8 mouse cellular contexts compared by ENCODE assay signal in genomic region chr17:46283140-46283539, GRCm38 (mm10). TPM values are rescaled to one million over a fixed set of nuclear protein-coding genes. Genes with fewer than 3 reads are reported as not detected.
A peak's percentile ranks its signal among the peaks of the same experiment; 100 is the strongest.
DNase-seq lines count a peak whose midpoint lies in the region; ATAC-seq and TF ChIP-seq lines count a peak whose summit lies in the region.

No protein-coding gene starts in this region.

- H3K4me2 ChIP-seq in heart, embryonic 13.5 days = peak overlapping the region; percentile 95
- peak overlapping the region; percentile 99 for H3K4me2 ChIP-seq in liver, embryonic 14.5 days (ENCODE audit: low read depth)

- intact Hi-C loops in heart, postnatal 25 days (cut with DNase I) = no loop called here

- ATAC-seq in heart, embryonic 13.5 days (ENCODE audit: extremely low read depth, insufficient number of reproducible peaks, low FRiP score, low TSS enrichment) = no peak
- ATAC-seq in granulocyte monocyte progenitor cell, adult 5-6 weeks (replicated peaks; ENCODE audit: poor library complexity, severe bottlenecking) = 0 out of 2 replicates have a peak, but pooled peaks have one; percentile 10
- peak; percentile 35 for ATAC-seq in liver, embryonic 14.5 days (ENCODE audit: insufficient read depth)
- ATAC-seq in monocyte, adult 5-6 weeks (replicated peaks; ENCODE audit: insufficient number of reproducible peaks, low FRiP score, low TSS enrichment, poor library complexity, severe bottlenecking) = no peak

- no peaks in the 10 kb centered on the region for H3K27me3 ChIP-seq in heart, embryonic 13.5 days (replicated peaks)
- H3K27me3 ChIP-seq in liver, embryonic 14.5 days (ENCODE audit: control insufficient read depth, insufficient read depth, low read length) = no peaks in the 10 kb centered on the region

- no peak for TF ChIP-seq CTCF in liver, embryonic 14.5 days (IDR thresholded peaks at IDR 0.05; ENCODE audit: low read depth)

- peaks cover 35% of the 10 kb centered on the region for H3K4me1 ChIP-seq in heart, embryonic 13.5 days
- H3K4me1 ChIP-seq in ES-E14 (ENCODE audit: control insufficient read depth in 2 of 2, insufficient read depth in 2 of 2, low read length in 2 of 2, poor library complexity in 1 of 2) = peaks cover 8 to 19% of the 10 kb centered on the region in 2 experiments
- H3K4me1 ChIP-seq in liver, embryonic 14.5 days (replicated peaks; ENCODE audit: control insufficient read depth in 2 of 2, insufficient read depth in 2 of 2, low read length in 1 of 2) = peaks cover 10 to 15% of the 10 kb centered on the region in 2 experiments; a peak in 3 of 4 replicates

- H3K27ac ChIP-seq in heart, embryonic 13.5 days (replicated peaks) = no peak overlapping the region; the same call in 1 of the 2 replicates
- no peak overlapping the region for H3K27ac ChIP-seq in ES-E14 (ENCODE audit: insufficient read depth, low read depth, low read length, poor library complexity, severe bottlenecking)
- no peak overlapping the region for H3K27ac ChIP-seq in liver, embryonic 14.5 days

- WGBS in heart, embryonic 13.5 days = 21% methylated on average over 9 of the region's 9 CpGs
- WGBS in liver, embryonic 14.5 days (ENCODE audit: insufficient replicate concordance) = 25% methylated on average over 9 of the region's 9 CpGs

- no peak for TF ChIP-seq EP300 in liver, embryonic 14.5 days (IDR thresholded peaks at IDR 0.05; ENCODE audit: low read depth)

- H3K4me3 ChIP-seq in heart, embryonic 13.5 days = peak overlapping the region; percentile 85
- H3K4me3 ChIP-seq in ES-E14 (ENCODE audit: insufficient read depth in 1 of 2, low read depth in 1 of 2, low read length in 2 of 2, poor library complexity in 1 of 2, severe bottlenecking in 1 of 2) = peak overlapping the region; percentile 88 to 95; a peak in 2 of 4 replicates
- peak overlapping the region; percentile 78 to 100 for H3K4me3 ChIP-seq in liver, embryonic 14.5 days (ENCODE audit: insufficient read depth in 1 of 2, low read depth in 2 of 2, low read length in 2 of 2)

- in situ Hi-C loops in ES-E14 (cut with MboI; ENCODE audit: low sequenced_read_pairs in 2 of 2, unreplicated experiment in 2 of 2) = no loop called here

- no peaks in the 10 kb centered on the region for H3K9me3 ChIP-seq in heart, embryonic 13.5 days
- H3K9me3 ChIP-seq in ES-E14 (ENCODE audit: control insufficient read depth, insufficient read depth, low read depth, low read length) = no peaks in the 10 kb centered on the region
- no peaks in the 10 kb centered on the region for H3K9me3 ChIP-seq in liver, embryonic 14.5 days (ENCODE audit: control insufficient read depth, low read length)

- DNase-seq in heart, postnatal 25 days (ENCODE audit: low spot score) = no peak
- DNase-seq in ES-E14 (ENCODE audit: low read depth, low spot score) = no peak
- DNase-seq in liver, embryonic 14.5 days (ENCODE audit: low read depth in 3 of 3, low spot score in 3 of 3) = no peak
- no peak for DNase-seq in layer of hippocampus, postnatal 36 days
- no peak for DNase-seq in right cerebral cortex, postnatal 10 days (ENCODE audit: low spot score in 2 of 2)

- H3K9ac ChIP-seq in heart, embryonic 13.5 days = peak overlapping the region; percentile 89
- no peak overlapping the region; the same call in 1 of the 2 replicates for H3K9ac ChIP-seq in ES-E14 (ENCODE audit: insufficient read depth, low read depth, low read length, poor library complexity, severe bottlenecking)
- H3K9ac ChIP-seq in liver, embryonic 14.5 days (replicated peaks) = no peak overlapping the region

- H3K36me3 ChIP-seq in heart, embryonic 13.5 days = peaks cover 30% of the 10 kb centered on the region
- H3K36me3 ChIP-seq in ES-E14 (ENCODE audit: control insufficient read depth, insufficient read depth, low read length, poor library complexity, severe bottlenecking) = peaks cover 13% of the 10 kb centered on the region; the same call in 1 of the 2 replicates
- H3K36me3 ChIP-seq in liver, embryonic 14.5 days (replicated peaks; ENCODE audit: control insufficient read depth, insufficient read depth, low read depth) = peaks cover under 1% of the 10 kb centered on the region; the same call in 1 of the 2 replicates

TF ChIP-seq in ES-E14, 5 proteins besides CTCF, POLR2A, EP300 and RAD21:
- TF ChIP-seq ZC3H11A (IDR thresholded peaks at IDR 0.05; ENCODE audit: borderline replicate concordance, low read depth, low read length) = no peak
- TF ChIP-seq CHD2 (IDR thresholded peaks at IDR 0.05; ENCODE audit: low read depth, low read length) = no peak
- no peak for TF ChIP-seq ZNF384 (IDR thresholded peaks at IDR 0.05; ENCODE audit: low read depth, low read length)
- no peak for TF ChIP-seq HCFC1 (IDR thresholded peaks at IDR 0.05; ENCODE audit: borderline replicate concordance, insufficient read depth, low read length)
- TF ChIP-seq MAFK (IDR thresholded peaks at IDR 0.05; ENCODE audit: insufficient read depth, low read depth, low read length) = no peak

RNA-seq across cellular contexts. Expression of gene Tjap1, which starts 0.3 kb away (rescaled TPM):
- 35.7 and 37.1 TPM in 2 replicates for polyA plus RNA-seq in heart, embryonic 13.5 days (2015; fragmentation: Nextera tagmentation; extraction: Ambion mirVana)
- 10 to 100 TPM; 37.1 to 40.5 TPM for total RNA-seq in heart, postnatal 25 days (2021)
- 27.7 and 33.0 TPM in 2 replicates for total RNA-seq in ES-E14 (2012; rRNA removed)
- 19.4 and 37.8 TPM in 2 replicates for total RNA-seq in granulocyte monocyte progenitor cell, adult 5-6 weeks (2014; fragmentation: Nextera tagmentation)
- total RNA-seq in granulocyte monocyte progenitor cell, adult 5-6 weeks (2017) = 3.5 and 15.6 TPM in 2 replicates
- polyA plus RNA-seq in liver, embryonic 14.5 days (2012; rRNA removed) = 11.0 and 12.0 TPM in 2 replicates
- polyA plus RNA-seq in liver, embryonic 14.5 days (2014; fragmentation: Nextera tagmentation; extraction: Ambion mirVana) = 7.7 and 8.5 TPM in 2 replicates
- 14.6 to 18.0 TPM (median 18.0 TPM) in 3 replicates for total RNA-seq in monocyte, adult 5-6 weeks (2017)
- 10 to 100 TPM; 50.4 to 72.7 TPM for total RNA-seq in layer of hippocampus, postnatal 36 days (2021)

RNA-seq across cellular contexts. Expression of gene Dlk2, which starts 14.1 kb away (rescaled TPM):
- 0.35 and 0.47 TPM in 2 replicates for polyA plus RNA-seq in heart, embryonic 13.5 days (2015; fragmentation: Nextera tagmentation; extraction: Ambion mirVana)
- total RNA-seq in heart, postnatal 25 days (2021) = under 1 TPM; 0.39 to 0.49 TPM
- total RNA-seq in ES-E14 (2012; rRNA removed) = 1.3 and 1.4 TPM in 2 replicates
- total RNA-seq in granulocyte monocyte progenitor cell, adult 5-6 weeks (2014; fragmentation: Nextera tagmentation) = 1.3 TPM in 1 of 2 replicates, not detected in the other
- not detected in 2 replicates for total RNA-seq in granulocyte monocyte progenitor cell, adult 5-6 weeks (2017)
- polyA plus RNA-seq in liver, embryonic 14.5 days (2012; rRNA removed) = 0.02 and 0.13 TPM in 2 replicates
- polyA plus RNA-seq in liver, embryonic 14.5 days (2014; fragmentation: Nextera tagmentation; extraction: Ambion mirVana) = not detected in 2 replicates
- total RNA-seq in monocyte, adult 5-6 weeks (2017) = not detected in 3 replicates
- 10 to 100 TPM; 46.9 to 52.4 TPM for total RNA-seq in layer of hippocampus, postnatal 36 days (2021)

RNA-seq across cellular contexts. Expression of gene Lrrc73, which starts 29.8 kb away (rescaled TPM):
- 0.59 and 0.88 TPM in 2 replicates for polyA plus RNA-seq in heart, embryonic 13.5 days (2015; fragmentation: Nextera tagmentation; extraction: Ambion mirVana)
- under 1 TPM; 0.20 to 0.26 TPM for total RNA-seq in heart, postnatal 25 days (2021)
- total RNA-seq in ES-E14 (2012; rRNA removed) = 1.3 TPM in 2 replicates
- total RNA-seq in granulocyte monocyte progenitor cell, adult 5-6 weeks (2014; fragmentation: Nextera tagmentation) = 1.8 and 3.5 TPM in 2 replicates
- not detected in 2 replicates for total RNA-seq in granulocyte monocyte progenitor cell, adult 5-6 weeks (2017)
- polyA plus RNA-seq in liver, embryonic 14.5 days (2012; rRNA removed) = 0.11 and 0.17 TPM in 2 replicates
- 0.08 TPM in 1 of 2 replicates, not detected in the other for polyA plus RNA-seq in liver, embryonic 14.5 days (2014; fragmentation: Nextera tagmentation; extraction: Ambion mirVana)
- total RNA-seq in monocyte, adult 5-6 weeks (2017) = 0.58 TPM in 1 of 3 replicates, not detected in the others
- total RNA-seq in layer of hippocampus, postnatal 36 days (2021) = 10 to 100 TPM; 60.4 to 63.5 TPM

RNA-seq across cellular contexts. Expression of gene Yipf3, which starts 35.3 kb away (rescaled TPM):
- 80.3 and 83.1 TPM in 2 replicates for polyA plus RNA-seq in heart, embryonic 13.5 days (2015; fragmentation: Nextera tagmentation; extraction: Ambion mirVana)
- total RNA-seq in heart, postnatal 25 days (2021) = 10 to 100 TPM; 81.8 to 82.6 TPM
- total RNA-seq in ES-E14 (2012; rRNA removed) = 59.3 and 68.6 TPM in 2 replicates
- total RNA-seq in granulocyte monocyte progenitor cell, adult 5-6 weeks (2014; fragmentation: Nextera tagmentation) = 62.8 and 72.2 TPM in 2 replicates
- total RNA-seq in granulocyte monocyte progenitor cell, adult 5-6 weeks (2017) = 40.9 and 60.4 TPM in 2 replicates
- polyA plus RNA-seq in liver, embryonic 14.5 days (2012; rRNA removed) = 22.4 and 23.2 TPM in 2 replicates
- 38.1 and 42.5 TPM in 2 replicates for polyA plus RNA-seq in liver, embryonic 14.5 days (2014; fragmentation: Nextera tagmentation; extraction: Ambion mirVana)
- total RNA-seq in monocyte, adult 5-6 weeks (2017) = 57.8 to 85.4 TPM (median 76.1 TPM) in 3 replicates
- total RNA-seq in layer of hippocampus, postnatal 36 days (2021) = 10 to 100 TPM; 78.7 to 92.4 TPM

RNA-seq across cellular contexts. Expression of gene Polr1c, which starts 35.3 kb away (rescaled TPM):
- 46.8 and 48.4 TPM in 2 replicates for polyA plus RNA-seq in heart, embryonic 13.5 days (2015; fragmentation: Nextera tagmentation; extraction: Ambion mirVana)
- 10 to 100 TPM; 20.9 to 26.1 TPM for total RNA-seq in heart, postnatal 25 days (2021)
- total RNA-seq in ES-E14 (2012; rRNA removed) = 177 and 213 TPM in 2 replicates
- 86.8 and 97.0 TPM in 2 replicates for total RNA-seq in granulocyte monocyte progenitor cell, adult 5-6 weeks (2014; fragmentation: Nextera tagmentation)
- 40.4 and 65.2 TPM in 2 replicates for total RNA-seq in granulocyte monocyte progenitor cell, adult 5-6 weeks (2017)
- 29.7 and 40.8 TPM in 2 replicates for polyA plus RNA-seq in liver, embryonic 14.5 days (2012; rRNA removed)
- polyA plus RNA-seq in liver, embryonic 14.5 days (2014; fragmentation: Nextera tagmentation; extraction: Ambion mirVana) = 37.3 and 42.5 TPM in 2 replicates
- total RNA-seq in monocyte, adult 5-6 weeks (2017) = 37.2 to 47.6 TPM (median 42.7 TPM) in 3 replicates
- 10 to 100 TPM; 34.5 to 35.1 TPM for total RNA-seq in layer of hippocampus, postnatal 36 days (2021)

Comparison
In these comparisons a context has a peak if more than half of its experiments do, and no peak if none do; other contexts are left out.
1. ATAC-seq: peak in granulocyte monocyte progenitor cell, adult 5-6 weeks (single experiment) and liver, embryonic 14.5 days (single experiment); none in heart, embryonic 13.5 days (single experiment) and monocyte, adult 5-6 weeks (single experiment).
2. RNA of gene Dlk2, which starts 14.1 kb away (total RNA-seq): 46.9 to 52.4 TPM in layer of hippocampus, postnatal 36 days; 1.3 to 1.4 TPM in ES-E14, 1.3 TPM in granulocyte monocyte progenitor cell, adult 5-6 weeks, 0.39 to 0.49 TPM in heart, postnatal 25 days and not detected in monocyte, adult 5-6 weeks; every median in the first group is over 10 times any median in the second.
3. RNA of gene Lrrc73, which starts 29.8 kb away (total RNA-seq): 60.4 to 63.5 TPM in layer of hippocampus, postnatal 36 days; 1.8 to 3.5 TPM in granulocyte monocyte progenitor cell, adult 5-6 weeks, 1.3 TPM in ES-E14, 0.20 to 0.26 TPM in heart, postnatal 25 days and 0.58 TPM in monocyte, adult 5-6 weeks; every median in the first group is over 10 times any median in the second.
4. Peak in every context shown above with its lines, with median percentiles within 50 percentile points of each other: H3K4me3 ChIP-seq.